18 mouse cellular contexts compared by ENCODE assay signal in the genomic region with DNA sequence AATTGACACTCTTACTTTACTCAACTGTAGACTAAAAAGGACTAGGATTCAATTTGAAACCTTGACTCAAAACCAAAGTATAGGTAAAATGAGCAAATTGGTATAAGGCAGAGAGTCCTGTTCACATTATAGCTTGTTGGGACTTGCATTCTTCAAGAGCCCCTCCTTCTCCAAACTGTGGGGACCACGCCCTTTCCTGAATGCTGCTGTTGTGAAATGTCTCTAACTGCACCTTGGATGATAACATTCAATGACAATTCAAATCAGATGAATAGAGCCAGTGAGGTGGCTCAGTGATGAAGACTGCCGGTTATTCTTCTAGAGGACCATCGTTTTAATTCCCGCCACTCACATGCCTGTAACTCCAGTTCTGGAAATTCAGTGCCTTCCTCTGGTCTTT.
"Had no signal": no experiment of that assay in that cellular context is flagged by ENCODE, and none has a peak within 500 bp of the region (broad histone marks: within the 10 kb centered on the region; RNA-seq: fewer than 3 reads in every experiment).

No protein-coding gene starts in this region.

- H3K27ac ChIP-seq: liver, embryonic 15.5 days; lung, embryonic 15.5 days; neural tube, embryonic 13.5 days; neural tube, embryonic 15.5 days; stomach, embryonic 15.5 days; stomach, postnatal 0 days had no signal

- H3K9ac ChIP-seq: liver, embryonic 15.5 days; liver, postnatal 0 days; lung, embryonic 15.5 days; neural tube, embryonic 13.5 days; neural tube, embryonic 15.5 days; stomach, embryonic 15.5 days had no signal

- ATAC-seq: liver, postnatal 0 days; midbrain, embryonic 16.5 days had no signal

- H3K4me2 ChIP-seq: liver, embryonic 15.5 days; lung, embryonic 15.5 days; midbrain, embryonic 11.5 days; neural tube, embryonic 13.5 days; neural tube, embryonic 15.5 days; stomach, embryonic 15.5 days had no signal

- H3K4me3 ChIP-seq: liver, embryonic 15.5 days; lung, embryonic 15.5 days; myocyte; neural tube, embryonic 13.5 days; neural tube, embryonic 15.5 days; stomach, embryonic 15.5 days had no signal

- H3K4me1 ChIP-seq: liver, embryonic 15.5 days; lung, embryonic 15.5 days; neural tube, embryonic 13.5 days; neural tube, embryonic 15.5 days; stomach, embryonic 15.5 days had no signal

- H3K27me3 ChIP-seq: liver, embryonic 15.5 days; lung, embryonic 15.5 days; neural tube, embryonic 13.5 days; neural tube, embryonic 15.5 days; stomach, embryonic 15.5 days had no signal

- DNase-seq: liver, postnatal 0 days; lung, adult 2 months; lung, postnatal 10 days; lung, postnatal 4 days; midbrain, embryonic 14.5 days; right cerebral cortex, postnatal 14 days; thymus, adult 2 months; thymus, postnatal 25 days; thymus, postnatal 4 days had no signal

- H3K36me3 ChIP-seq: liver, embryonic 15.5 days; lung, embryonic 15.5 days; neural tube, embryonic 13.5 days; neural tube, embryonic 15.5 days; stomach, embryonic 15.5 days had no signal

- H3K9me3 ChIP-seq: liver, embryonic 15.5 days; lung, embryonic 15.5 days; neural tube, embryonic 13.5 days; neural tube, embryonic 15.5 days; stomach, embryonic 15.5 days had no signal
